Mouse (Mus musculus) layer of hippocampus, postnatal 25 days (tissue): ENCODE measurements around the gene Naa80. TPM values are rescaled to one million over a fixed set of nuclear protein-coding genes. Genes with fewer than 3 reads are reported as not detected.

Experiments used
- DNase-seq, 2 experiments: peaks; one replicate each; pipeline ENCODE4 v3.0.0; 2022; ENCODE audit warnings: mixed read lengths in 2 of 2, low spot score in 1 of 2; ENCODE audit errors: extremely low spot score in 1 of 2
- total RNA-seq, 2 experiments: library from RNA; stranded (reverse); gene quantifications; 2 replicates each; pipeline ENCODE4 v1.2.3; 2021

Gene Naa80
- total RNA-seq, 2 experiments from 2014 or later = 11.3 to 13.3 TPM

DNA sequence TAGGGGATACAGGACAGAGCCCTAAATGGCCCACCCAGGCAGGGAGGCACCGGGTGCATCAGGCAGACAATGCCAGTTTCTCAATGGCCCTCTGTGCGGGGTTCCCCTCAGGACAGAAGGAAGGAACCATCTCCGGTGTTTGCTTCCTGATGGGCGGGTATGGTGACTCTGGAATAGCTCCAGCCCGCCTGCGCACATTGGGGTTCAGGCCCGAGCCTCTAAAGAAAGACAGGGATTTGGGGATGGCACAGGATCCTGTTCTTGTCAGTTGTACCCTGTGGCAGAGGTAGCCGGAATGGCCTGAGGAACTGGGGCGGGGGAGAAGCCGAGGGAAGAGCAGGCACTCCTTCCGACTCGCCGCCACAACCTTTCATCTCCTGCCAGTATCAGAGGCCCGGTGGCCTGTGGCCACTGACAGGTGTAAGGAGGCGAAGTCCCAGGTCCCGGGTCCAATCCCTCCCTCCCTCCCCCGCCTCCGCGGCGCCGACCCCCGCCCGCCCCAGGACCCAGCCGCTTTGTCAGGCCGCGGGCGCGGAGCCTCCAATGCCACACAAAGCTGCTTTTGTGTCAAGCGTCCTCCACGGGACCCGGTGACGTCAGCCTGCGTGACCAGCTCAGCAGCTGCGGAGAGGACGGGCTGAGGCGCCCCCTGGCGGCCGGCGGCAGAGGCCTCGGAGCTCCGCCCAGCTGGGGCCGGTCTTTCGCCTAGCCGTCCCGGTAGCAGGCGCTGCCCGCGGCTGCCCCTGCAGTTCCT lies 33.7 kb downstream of the Naa80 start:
- DNase-seq = peak; percentile 99

DNA sequence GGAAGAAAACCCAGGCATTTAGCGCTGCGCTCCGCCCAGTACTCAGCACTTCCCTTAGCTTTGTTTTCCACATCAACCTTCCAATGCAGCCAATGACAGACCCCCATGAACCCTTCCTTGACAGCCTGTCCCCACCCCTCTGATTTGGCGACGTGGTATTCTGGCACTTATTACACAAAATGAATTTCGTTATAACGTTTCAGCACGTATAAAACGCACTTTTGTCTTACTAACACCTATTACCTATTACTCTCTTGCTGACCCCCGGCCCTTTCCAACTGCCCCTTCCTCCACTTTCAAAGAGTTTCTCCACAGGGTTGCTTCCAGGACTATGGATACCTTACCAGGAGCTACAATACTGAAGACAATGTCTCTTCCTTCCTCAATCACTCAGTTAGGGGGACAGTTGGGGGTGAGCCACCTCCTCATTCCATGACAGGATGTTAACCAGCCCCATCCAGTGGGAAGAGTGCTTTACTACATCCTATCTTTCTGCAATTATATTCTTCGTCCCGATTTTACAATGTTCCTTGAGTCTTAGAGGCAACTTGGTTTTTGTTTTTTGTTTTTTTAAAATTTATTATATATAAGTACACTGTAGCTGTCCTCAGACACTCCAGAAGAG lies 34.4 kb downstream of the Naa80 start:
- no peak for DNase-seq

DNA sequence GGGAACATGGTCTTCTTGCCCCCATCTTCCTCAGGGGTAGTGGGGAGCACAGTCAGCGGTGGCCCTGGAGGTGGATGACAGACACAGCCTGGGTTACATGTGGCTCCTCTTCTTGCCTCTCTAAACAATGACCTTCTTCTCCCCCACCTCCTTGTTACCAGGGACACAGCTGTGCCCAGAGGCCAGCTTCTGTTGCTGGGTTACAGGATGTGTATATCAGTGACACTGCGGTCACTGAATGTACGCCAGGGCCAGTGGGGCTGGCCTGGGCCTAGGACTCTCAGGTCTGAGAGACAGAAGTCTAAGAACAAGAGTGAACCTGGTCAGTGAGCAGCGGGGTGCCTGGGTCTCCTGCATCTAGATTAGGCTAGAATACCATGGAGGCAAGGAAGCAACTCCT lies 36.3 kb downstream of the Naa80 start:
- no peak for DNase-seq

DNA sequence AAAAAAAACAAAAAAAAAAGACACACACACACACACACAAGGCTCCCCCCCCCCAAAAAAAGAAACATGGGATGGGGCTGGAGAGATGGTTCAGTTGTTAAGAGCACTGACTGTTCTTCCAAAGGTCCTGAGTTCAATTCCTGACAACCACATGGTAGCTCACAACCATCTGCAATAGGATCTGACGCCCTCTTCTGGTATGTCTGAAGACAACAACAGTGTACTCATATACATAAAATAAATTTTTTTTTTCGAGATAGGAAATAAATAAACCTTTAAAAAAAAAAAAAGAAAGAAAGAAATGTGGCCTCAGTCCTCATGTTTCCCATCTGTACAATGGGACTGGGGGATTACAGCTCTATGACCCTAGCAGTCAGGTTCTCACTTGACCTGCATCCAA lies 38.8 kb downstream of the Naa80 start:
- no peak for DNase-seq

DNA sequence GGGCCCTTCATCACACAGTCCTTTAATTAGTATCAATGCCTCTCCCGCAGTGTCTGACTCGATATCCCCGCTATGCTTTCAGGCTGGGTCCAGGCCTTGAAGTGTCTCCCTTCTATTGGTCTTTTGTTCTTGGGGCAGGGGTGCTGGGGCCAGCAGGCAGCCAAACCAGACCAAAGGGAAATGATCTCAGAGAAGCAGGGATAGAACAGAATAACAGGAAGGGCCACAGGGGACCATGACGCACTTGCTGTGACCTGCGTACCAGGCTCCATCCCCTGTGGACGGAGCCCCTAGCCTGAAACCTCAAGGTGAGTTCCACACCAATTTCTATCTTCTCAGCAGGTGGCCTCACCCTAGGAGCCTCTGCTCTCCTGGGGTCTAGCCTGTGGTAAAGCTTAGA lies 39.4 kb downstream of the Naa80 start:
- DNase-seq = no peak

DNA sequence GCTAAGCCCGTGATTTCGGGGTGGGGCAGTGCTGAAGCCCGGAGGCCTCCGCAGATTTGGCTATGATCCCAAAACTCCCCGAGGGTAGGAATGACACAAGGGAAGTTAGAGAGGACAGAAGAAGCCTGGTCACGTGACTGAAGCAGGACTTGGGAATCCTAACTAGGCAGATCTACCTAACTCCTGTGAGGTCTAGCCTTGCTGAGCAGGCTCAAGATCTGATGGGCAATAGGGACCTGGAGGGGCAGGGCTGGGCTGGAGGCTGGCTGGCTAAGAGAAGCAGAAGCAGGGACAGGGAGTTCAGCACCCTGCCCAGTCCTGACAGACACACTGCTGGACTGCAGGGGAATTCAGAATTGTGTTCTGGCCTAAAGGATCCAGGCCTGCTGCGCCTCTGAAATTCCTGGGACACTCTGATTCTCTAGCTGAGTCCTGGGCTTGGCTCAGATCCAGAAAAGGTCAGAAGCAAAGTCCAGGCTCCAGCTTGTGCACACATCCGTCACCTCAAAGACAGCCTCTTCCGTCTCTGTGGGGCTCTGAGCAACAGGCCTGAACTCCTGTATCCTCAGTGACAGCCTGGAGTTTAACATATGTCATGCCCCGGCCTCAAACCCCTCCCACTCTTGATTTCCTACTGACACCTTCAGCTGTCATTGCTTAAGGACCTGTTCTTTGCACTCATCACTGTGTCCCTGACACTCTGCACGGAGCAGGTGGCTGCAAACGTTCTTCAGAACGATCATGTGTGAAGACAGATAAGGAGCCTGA lies 40.3 kb downstream of the Naa80 start:
- no peak for DNase-seq

DNA sequence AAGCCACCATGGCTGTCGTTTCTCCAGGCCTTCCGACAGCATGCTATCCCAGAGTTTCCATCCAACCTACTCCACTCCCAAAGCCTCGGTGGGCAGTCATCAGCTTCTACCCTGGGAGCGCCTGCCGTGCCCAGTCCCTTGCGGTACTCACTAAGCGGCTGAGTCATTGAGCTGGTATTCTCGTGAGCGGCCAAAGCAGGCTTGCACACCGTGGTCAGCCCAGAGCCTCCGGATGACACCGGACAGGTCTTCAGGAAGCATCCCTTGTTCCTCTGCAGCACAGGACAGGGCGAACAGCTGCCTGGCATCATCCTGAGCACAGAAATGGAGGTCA lies 40.8 kb downstream of the Naa80 start:
- DNase-seq = no peak

DNA sequence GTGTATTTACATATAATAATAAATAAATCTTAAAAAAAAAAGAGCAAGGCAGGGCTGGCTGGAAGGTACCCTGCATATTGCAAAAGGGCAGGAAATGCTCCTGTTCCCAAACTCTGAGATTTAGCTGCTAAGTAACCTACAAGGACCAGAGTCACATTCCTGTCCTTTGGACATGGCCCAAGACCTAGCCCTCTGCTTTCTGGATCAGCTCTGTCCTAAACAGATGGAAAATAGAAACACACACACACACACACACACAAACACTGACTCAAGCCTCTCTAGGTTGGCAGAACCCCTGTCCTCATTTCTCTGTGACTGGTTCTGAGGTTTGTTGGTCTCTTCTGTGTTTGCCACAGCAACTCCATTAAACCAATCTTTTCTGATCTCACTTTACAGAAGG lies 42.3 kb downstream of the Naa80 start:
- no peak for DNase-seq

DNA sequence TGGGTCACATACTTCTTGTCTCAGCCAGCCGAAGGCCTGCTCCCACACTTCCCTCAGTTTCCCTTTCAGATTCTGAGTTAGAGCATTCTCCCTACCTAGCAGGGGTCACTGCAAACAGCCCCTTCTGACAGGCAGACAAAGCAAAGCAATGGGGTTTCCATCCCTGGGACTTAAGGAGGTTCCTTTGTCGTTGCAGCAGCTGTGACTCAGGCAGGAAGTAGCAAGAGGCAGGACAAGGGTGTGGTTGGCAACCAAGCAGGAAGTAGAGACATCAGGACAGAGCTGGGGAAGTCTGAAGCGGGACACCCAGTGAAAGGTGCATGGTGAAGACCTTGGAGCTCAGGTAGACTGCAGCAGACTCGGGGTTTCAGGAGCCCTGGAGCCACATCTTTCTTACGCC lies 45.9 kb downstream of the Naa80 start:
- no peak for DNase-seq

DNA sequence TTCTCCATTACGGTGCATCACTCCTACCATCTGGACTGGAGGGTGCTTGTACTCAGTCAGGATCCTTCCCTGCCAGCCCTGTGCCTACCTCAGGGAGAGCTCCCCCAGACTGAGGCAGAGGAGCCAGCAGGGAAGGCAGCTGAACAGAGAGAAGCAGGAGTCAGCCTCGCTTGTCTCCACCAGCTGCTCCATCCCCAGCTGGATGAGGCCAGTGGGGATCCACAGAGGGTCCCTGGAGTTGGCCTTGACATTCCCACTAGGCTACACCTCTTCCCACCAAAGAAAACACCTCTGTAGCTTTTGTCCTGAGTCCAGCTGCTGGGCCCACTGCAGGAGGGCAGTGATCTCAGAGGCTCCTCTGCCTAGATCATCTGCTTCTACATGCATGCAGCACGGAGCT lies 46.3 kb downstream of the Naa80 start:
- DNase-seq = no peak

DNA sequence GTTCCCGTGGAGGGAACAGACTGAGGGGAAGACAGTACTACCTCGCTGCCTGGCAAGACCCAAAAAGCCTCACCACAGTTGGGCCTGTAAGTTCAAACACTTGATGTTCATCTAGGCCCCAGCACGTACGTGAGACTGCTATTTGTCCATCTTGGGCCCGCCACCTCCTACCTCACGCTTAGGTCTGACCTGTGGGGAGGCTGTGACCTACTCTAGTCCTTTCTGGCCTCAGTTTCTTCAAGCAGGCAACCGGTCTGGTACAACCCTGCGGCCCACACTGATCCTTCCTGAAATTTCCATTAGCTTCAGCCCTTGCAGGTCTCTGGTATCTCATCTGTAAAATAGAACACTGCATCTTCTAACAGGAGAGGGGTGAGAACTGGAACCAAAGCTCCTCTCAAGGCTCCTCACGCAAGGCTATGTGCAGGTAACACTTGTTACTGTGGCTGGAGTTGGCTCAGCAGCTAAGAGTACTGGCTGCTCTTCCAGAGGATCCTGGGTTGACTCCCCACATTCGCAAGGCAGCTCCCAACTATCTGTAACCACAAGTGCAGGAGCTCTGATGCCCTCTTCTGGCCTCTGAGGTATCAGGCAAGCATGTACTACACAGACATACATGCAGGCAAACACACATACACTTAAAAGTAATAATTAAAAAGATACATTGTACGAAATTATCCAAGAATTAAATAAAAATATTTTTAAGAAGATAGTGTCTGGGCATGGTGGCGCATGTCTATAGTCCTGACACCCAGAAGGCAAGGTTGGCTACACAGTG lies 46.9 kb downstream of the Naa80 start:
- DNase-seq = no peak

DNA sequence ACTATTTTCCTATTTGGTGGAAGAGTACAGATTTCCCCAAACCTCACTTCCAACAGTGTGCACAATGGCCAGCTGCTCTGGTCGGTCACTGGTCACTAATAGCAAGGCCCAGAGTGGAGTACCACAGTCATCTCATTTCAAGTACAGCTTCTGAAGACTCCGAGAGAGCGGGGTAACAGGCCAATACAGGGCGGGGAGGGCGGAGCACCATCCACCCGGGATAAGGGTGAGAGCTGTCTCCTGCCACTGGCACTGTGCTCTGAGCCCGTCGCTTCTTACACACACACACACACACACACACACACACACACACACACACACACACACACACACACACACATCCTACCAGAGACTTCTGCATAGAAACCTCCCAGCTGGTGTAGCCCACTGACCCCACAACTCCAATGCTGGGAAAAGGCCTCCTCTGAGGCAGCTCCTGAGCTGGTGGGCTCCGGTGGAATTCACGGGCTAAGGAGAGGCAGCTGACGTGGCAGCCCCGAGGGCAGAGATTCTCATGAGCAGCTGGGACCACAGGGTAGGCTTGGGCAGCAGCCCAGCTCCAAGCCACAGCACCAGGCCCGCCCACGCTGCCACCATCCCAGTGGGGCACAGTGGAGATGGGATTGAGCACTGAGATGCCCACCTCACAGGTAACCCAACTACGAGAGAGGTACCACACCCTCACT lies 47.6 kb downstream of the Naa80 start:
- DNase-seq = no peak

DNA sequence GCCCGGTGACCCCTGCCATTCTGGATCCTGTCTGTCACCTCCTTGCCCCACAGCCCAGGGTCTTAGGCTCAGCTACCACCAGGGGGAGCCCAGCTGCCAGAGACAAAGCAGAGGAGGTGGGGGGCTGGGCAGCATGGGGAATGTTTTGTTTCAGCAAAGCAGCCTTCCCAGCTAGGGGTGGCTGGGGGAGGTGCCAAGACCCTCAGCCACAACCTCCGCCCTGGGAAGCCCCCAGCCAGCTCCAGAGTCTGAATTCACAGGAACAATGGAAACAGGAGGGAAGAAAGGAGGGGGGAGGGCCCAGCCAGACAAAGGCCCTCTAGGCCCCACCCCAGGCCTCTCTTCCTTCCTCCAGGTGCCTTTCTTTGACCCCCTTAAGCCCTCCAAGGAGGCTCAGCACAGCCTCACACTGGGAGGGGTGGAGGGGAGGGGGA lies 48.2 kb downstream of the Naa80 start:
- peak; percentile 71 to 84 for DNase-seq

DNA sequence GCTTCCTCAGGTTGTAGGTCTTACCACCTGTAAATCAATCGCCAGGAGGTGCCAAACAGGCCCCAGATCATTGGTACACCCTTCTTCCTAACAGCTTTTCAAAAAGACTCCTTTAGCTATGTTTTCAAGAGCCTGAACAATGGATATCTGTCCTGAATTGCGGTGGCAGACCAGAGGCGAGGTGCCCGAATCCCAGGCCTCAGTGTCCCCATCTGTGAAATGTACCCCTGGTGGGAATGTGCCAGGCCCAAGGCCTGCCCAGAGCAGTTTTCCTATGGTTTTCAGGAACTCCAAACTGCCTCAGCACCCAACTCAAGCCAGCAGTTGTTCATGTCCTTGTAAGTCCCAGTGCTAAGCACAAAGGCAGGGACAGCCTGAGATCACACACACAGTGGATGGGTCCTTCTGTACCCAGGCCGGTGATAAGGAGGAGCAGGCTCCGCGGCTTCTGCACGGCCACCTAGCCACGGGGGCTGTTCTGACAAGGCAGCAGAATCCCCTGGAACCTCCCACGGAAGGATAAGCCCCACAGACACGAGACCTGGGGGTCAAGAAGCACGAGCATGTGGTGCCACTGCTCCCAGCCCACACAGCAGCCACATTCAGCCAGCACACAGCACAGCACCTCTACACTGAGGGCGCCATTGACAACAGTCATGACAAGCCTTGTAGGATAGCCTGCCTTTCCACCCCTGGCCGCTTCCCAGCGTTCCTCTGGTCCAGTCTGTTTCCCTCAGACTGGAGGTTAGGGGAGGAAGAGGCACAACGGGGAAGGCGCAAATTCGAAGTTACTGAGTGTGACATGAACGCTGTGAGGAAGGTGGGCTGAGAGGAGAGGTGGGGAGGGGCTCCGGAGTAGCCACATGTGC lies 48.9 kb downstream of the Naa80 start:
- no peak for DNase-seq

DNA sequence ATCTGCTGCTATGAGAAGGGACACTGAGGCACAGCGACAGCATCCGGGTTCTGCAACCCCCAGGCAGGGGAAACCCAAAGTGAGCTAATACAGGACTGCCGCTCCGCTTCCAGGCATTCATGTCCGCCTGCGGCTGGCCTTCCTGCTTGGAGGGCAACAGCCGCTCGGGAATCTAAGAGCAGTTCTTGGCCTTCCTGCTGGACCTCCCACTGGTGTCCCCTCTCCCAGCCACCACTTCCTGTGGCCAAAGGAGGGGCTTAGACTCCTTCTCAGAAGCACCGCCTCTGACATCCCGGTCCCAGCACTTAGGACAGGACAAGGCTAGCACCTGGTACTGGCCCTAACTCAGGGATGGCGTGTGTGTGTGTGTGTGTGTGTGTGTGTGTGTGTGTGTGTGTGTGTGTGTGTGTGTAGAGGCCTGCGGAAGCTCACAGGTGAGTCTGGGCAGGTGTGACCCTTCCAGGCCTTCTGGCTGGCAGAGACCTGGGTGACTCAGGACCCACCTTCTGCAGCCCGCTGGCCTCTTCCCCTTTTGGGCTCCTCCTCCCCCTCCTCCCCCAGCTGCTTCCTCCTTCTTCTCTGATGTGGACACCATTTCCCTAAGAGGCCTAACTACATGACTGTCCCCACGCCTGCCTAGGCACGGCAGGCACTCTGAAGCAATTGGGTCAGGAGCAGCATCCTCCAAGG lies 50.2 kb downstream of the Naa80 start:
- DNase-seq = no peak

DNA sequence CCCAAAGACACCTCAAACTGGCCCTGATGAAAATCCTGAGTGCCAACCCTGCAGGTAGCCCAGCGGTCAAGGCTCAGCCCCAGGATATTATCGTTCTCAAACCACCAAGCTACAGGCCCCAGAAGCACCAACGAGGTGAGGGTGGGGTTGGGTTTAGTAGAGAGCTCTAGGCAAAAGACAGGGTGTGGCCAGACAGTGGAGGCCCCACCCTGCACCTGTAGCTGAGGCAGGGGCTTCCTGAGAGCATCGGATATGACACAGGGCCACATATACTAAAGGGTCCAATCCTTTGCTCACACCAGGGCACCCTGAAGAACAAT lies 50.7 kb downstream of the Naa80 start:
- no peak for DNase-seq

DNA sequence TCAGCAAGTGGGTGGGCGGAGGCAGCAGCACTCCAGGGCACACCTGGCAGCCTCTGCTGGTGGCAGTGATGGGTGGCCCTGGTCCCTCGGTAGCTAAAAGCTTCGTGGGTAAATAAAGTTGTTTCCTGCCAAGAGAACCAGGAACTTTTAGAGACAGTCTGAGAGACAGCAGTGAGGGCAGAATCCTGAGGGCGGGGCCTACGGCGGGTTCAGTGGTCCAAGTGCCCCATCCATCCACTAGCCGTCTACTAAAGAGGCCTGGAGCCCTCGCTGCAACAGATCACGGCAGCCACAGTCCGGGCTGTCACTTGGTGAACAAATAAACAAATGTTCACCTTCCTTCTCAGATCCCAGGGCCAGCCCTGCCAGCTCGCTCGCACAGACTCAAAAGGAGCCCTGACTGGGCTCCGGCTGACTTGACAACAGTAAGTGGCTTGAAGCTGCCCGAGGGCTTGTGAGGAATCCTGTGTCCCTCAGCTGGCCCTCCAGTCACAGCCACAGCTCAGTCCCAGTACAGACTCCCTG lies 51.3 kb downstream of the Naa80 start:
- no peak for DNase-seq

DNA sequence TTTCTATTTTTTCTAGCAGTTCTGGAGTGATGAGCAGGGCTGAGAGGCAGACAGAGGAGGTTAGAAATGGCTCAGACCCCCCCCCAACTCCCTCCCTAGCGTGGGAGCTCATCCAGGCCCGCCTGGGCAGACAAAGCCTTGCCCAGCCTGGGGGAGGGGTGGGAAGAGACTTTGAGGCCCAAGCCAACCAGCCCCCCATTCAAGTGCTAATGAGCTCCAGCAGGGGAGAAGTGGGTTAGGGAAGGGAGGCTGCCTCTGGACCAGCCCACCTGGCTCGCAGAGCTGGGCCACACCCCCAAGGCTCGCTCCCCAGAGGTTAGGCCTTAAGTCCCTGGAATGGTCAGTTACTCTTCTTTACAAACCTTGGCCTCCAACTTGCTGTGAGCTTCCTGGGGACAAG lies 51.9 kb downstream of the Naa80 start:
- no peak for DNase-seq

DNA sequence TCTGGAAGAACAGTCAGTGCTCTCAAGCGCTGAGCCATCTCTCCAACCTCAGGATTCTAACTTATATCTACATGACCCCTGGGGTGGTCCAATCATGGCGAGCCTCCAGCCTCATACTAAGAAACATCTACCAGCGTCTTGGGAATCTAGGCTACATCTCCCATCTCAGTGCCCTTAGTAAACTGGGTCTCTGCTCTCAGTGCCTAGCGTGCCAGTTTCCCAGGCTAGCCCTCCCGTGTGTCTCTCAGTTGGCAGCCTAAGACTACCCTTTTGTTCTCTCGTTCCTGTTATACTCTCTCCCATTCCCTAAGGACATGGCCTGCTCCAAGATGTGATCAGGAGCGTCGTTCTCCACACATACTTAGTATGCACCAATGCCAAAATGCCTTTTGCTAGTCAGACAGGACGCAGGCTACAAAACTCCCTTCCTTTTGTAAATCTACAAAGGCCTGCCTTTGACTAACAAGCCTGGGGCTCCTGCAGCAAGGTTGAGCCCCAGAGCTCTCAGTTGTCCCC lies 52.7 kb downstream of the Naa80 start:
- no peak for DNase-seq
